ENCODE assay signal across 9 mouse cellular contexts in the genomic region with DNA sequence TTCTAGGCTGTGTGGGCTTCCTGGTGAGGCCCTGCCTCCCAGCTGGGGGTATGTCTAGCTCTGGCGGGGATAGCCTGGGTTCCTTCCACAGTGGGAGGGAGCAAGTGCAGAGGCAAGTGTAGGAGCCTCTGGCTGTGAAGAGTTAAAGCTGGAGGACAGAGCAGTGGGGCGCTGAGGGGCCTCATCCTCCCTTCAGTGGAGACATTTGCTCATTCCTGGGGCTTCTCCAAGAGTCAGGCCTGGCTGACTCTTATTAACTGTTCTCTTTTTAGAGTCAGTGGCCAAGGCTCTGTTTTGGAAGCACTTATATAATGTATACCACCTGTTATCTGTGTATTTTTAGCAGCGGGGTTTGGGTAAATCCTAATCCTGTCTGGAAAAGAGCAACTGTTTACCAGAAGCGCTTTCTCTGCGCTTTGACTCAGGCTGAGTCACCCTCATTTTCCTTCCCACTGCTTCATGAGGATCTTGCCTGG. TPM values are rescaled to one million over a fixed set of nuclear protein-coding genes. Genes with fewer than 3 reads are reported as not detected.
DNase-seq lines count a peak whose midpoint lies in the region; ATAC-seq and TF ChIP-seq lines count a peak whose summit lies in the region.
"Had no signal": no experiment of that assay in that cellular context is flagged by ENCODE, and none has a peak within 500 bp of the region (broad histone marks: within the 10 kb centered on the region; RNA-seq: fewer than 3 reads in every experiment).

No protein-coding gene starts in this region.

- H3K27me3 ChIP-seq in lung, embryonic 16.5 days (ENCODE audit: control insufficient read depth, insufficient read depth, low read depth, low read length) = no peaks in the 10 kb centered on the region
- no peaks in the 10 kb centered on the region for H3K27me3 ChIP-seq in limb, embryonic 15.5 days
- H3K27me3 ChIP-seq in forebrain, embryonic 13.5 days = no peaks in the 10 kb centered on the region

- ATAC-seq in frontal cortex, adult (ENCODE audit: low TSS enrichment) = peak; percentile 84
- peak; percentile 74 for ATAC-seq in lung, embryonic 16.5 days (ENCODE audit: low read depth)
- ATAC-seq in limb, embryonic 15.5 days (ENCODE audit: insufficient number of reproducible peaks, low FRiP score, low TSS enrichment, low read depth) = peak; percentile 82
- no peak for ATAC-seq in forebrain, embryonic 13.5 days

- no peak for TF ChIP-seq CTCF in embryonic fibroblast, embryonic 13.5 days (IDR thresholded peaks at IDR 0.05; ENCODE audit: borderline replicate concordance, insufficient read depth, low read length)

- H3K27ac ChIP-seq in lung, embryonic 16.5 days (ENCODE audit: low read length) = peak overlapping the region; percentile 21
- peak overlapping the region; percentile 96 for H3K27ac ChIP-seq in embryonic fibroblast, embryonic 13.5 days (ENCODE audit: insufficient read depth, low read length)
- peak overlapping the region; percentile 83 for H3K27ac ChIP-seq in limb, embryonic 15.5 days
- no peak overlapping the region for H3K27ac ChIP-seq in forebrain, embryonic 13.5 days

- WGBS in lung, embryonic 16.5 days = 30% methylated on average over 5 of the region's 5 CpGs
- WGBS in limb, embryonic 15.5 days = 21% methylated on average over 5 of the region's 5 CpGs
- 41% methylated on average over 5 of the region's 5 CpGs for WGBS in forebrain, embryonic 13.5 days

- no peaks in the 10 kb centered on the region for H3K9me3 ChIP-seq in lung, embryonic 16.5 days (ENCODE audit: control insufficient read depth, low read length)
- no peaks in the 10 kb centered on the region for H3K9me3 ChIP-seq in limb, embryonic 15.5 days
- no peaks in the 10 kb centered on the region for H3K9me3 ChIP-seq in forebrain, embryonic 13.5 days (replicated peaks)

- no peak overlapping the region for H3K4me3 ChIP-seq in lung, embryonic 16.5 days (ENCODE audit: low read length)
- no peak overlapping the region for H3K4me3 ChIP-seq in embryonic fibroblast, embryonic 13.5 days (ENCODE audit: insufficient read depth, low read length)
- no peak overlapping the region for H3K4me3 ChIP-seq in limb, embryonic 15.5 days
- H3K4me3 ChIP-seq in forebrain, embryonic 13.5 days = no peak overlapping the region
- H3K4me3 ChIP-seq: erythroblast, embryonic 14.5 days had no signal

- no peak for TF ChIP-seq POLR2A in embryonic fibroblast, embryonic 13.5 days (IDR thresholded peaks at IDR 0.05; ENCODE audit: low read depth, low read length)

- DNase-seq in frontal cortex, postnatal 25 days (ENCODE audit: low spot score in 2 of 2) = no peak
- no peak for DNase-seq in lung, postnatal 36 days
- no peak for DNase-seq in embryo, embryonic 11 days

- peaks cover 20% of the 10 kb centered on the region for H3K4me1 ChIP-seq in lung, embryonic 16.5 days (replicated peaks; ENCODE audit: control insufficient read depth, insufficient read depth, low read length)
- H3K4me1 ChIP-seq in embryonic fibroblast, embryonic 13.5 days (ENCODE audit: control insufficient read depth, insufficient read depth, low read length) = peaks cover 30% of the 10 kb centered on the region
- peaks cover 33% of the 10 kb centered on the region for H3K4me1 ChIP-seq in limb, embryonic 15.5 days
- peaks cover 10% of the 10 kb centered on the region; the same call in 1 of the 2 replicates for H3K4me1 ChIP-seq in forebrain, embryonic 13.5 days

- H3K9ac ChIP-seq in lung, embryonic 16.5 days (ENCODE audit: low read length) = no peak overlapping the region
- H3K9ac ChIP-seq in limb, embryonic 15.5 days = no peak overlapping the region
- H3K9ac ChIP-seq in forebrain, embryonic 13.5 days = no peak overlapping the region

- H3K36me3 ChIP-seq in lung, embryonic 16.5 days (ENCODE audit: control insufficient read depth, insufficient read depth, low read length) = no peaks in the 10 kb centered on the region
- no peaks in the 10 kb centered on the region for H3K36me3 ChIP-seq in limb, embryonic 15.5 days
- H3K36me3 ChIP-seq in forebrain, embryonic 13.5 days (ENCODE audit: poor library complexity, severe bottlenecking) = no peaks in the 10 kb centered on the region

- H3K4me2 ChIP-seq in lung, embryonic 16.5 days (ENCODE audit: low read depth, low read length) = no peak overlapping the region
- peak overlapping the region; percentile 24; the same call in 1 of the 2 replicates for H3K4me2 ChIP-seq in limb, embryonic 15.5 days
- H3K4me2 ChIP-seq in forebrain, embryonic 13.5 days = no peak overlapping the region

RNA-seq across cellular contexts. Expression of a gene that starts 17.0 kb away (rescaled TPM):
- polyA plus RNA-seq in lung, embryonic 16.5 days (2015; fragmentation: Nextera tagmentation; extraction: Ambion mirVana) = 133 and 134 TPM in 2 replicates
- 33.6 and 39.7 TPM in 2 replicates for polyA plus RNA-seq in embryonic fibroblast, embryonic 13.5 days (2011; ENCODE audit: insufficient read length, low read depth, missing spikeins)
- polyA plus RNA-seq in limb, embryonic 15.5 days (2015; fragmentation: Nextera tagmentation; extraction: Ambion mirVana) = 119 and 151 TPM in 2 replicates
- 169 and 170 TPM in 2 replicates for polyA plus RNA-seq in forebrain, embryonic 13.5 days (2015; fragmentation: Nextera tagmentation; extraction: Ambion mirVana)

RNA-seq across cellular contexts. Expression of a gene that starts 30.3 kb away (rescaled TPM):
- 71.5 and 72.8 TPM in 2 replicates for polyA plus RNA-seq in lung, embryonic 16.5 days (2015; fragmentation: Nextera tagmentation; extraction: Ambion mirVana)
- 262 and 294 TPM in 2 replicates for polyA plus RNA-seq in embryonic fibroblast, embryonic 13.5 days (2011; ENCODE audit: insufficient read length, low read depth, missing spikeins)
- polyA plus RNA-seq in limb, embryonic 15.5 days (2015; fragmentation: Nextera tagmentation; extraction: Ambion mirVana) = 40.3 and 41.3 TPM in 2 replicates
- polyA plus RNA-seq in forebrain, embryonic 13.5 days (2015; fragmentation: Nextera tagmentation; extraction: Ambion mirVana) = 23.9 and 26.4 TPM in 2 replicates
